Mouse (Mus musculus): Measurements from ENCODE around the gene Olfml2b. TPM values are rescaled to one million over a fixed set of nuclear protein-coding genes. Genes with fewer than 3 reads are reported as not detected.

Olfml2b gene
- total and polyA plus RNA-seq, 3 experiments: not detected

GRCm38 (mm10) chr1:170656518-170657227, 12.3 kb downstream of the Olfml2b start:
- no peak overlapping the region for H3K4me3 ChIP-seq (ENCODE audit: control insufficient read depth in 1 of 2, insufficient read depth in 1 of 2, low read depth in 2 of 2, low read length in 2 of 2)
- H3K9me3 ChIP-seq (replicated peaks; ENCODE audit: insufficient read depth, low read length): no peaks in the 10 kb centered on the region
- H3K27ac ChIP-seq (ENCODE audit: control insufficient read depth, low read depth, low read length): no peak overlapping the region
- TF ChIP-seq TBP (IDR thresholded peaks at IDR 0.05; ENCODE audit: low read depth, low read length) (no peak), MYC (IDR thresholded peaks at IDR 0.05; ENCODE audit: low read depth, low read length) (no peak), NELFE (IDR thresholded peaks at IDR 0.05; ENCODE audit: low read depth, low read length) (no peak), ZKSCAN1 (IDR thresholded peaks at IDR 0.05; ENCODE audit: low read depth, low read length) (no peak), ZNF384 (IDR thresholded peaks at IDR 0.05; ENCODE audit: low read depth, low read length) (no peak), EP300 (IDR thresholded peaks at IDR 0.05; ENCODE audit: low read depth in 1 of 2, low read length in 2 of 2) (no peak), GABPA (IDR thresholded peaks at IDR 0.05; ENCODE audit: low read depth, low read length) (no peak), ELF1 (IDR thresholded peaks at IDR 0.05; ENCODE audit: low read depth, low read length) (no peak), RAD21 (IDR thresholded peaks at IDR 0.05; ENCODE audit: low read depth, low read length) (no peak), POLR2AphosphoS2 (IDR thresholded peaks at IDR 0.05; ENCODE audit: low read length) (no peak), NRF1 (IDR thresholded peaks at IDR 0.05; ENCODE audit: insufficient read depth, low read depth, low read length, poor library complexity, severe bottlenecking) (no peak), MYB (IDR thresholded peaks at IDR 0.05; ENCODE audit: low read depth, low read length) (no peak), SMC3 (IDR thresholded peaks at IDR 0.05; ENCODE audit: low read depth, low read length) (no peak), RCOR1 (IDR thresholded peaks at IDR 0.05; ENCODE audit: low read depth, low read length) (no peak), MEF2A (IDR thresholded peaks at IDR 0.05; ENCODE audit: extremely low read depth, insufficient replicate concordance, low read depth, low read length, poor library complexity, severe bottlenecking) (no peak), BHLHE40 (IDR thresholded peaks at IDR 0.05; ENCODE audit: borderline replicate concordance, low read depth, low read length) (no peak)
- H3K79me2 ChIP-seq (ENCODE audit: control insufficient read depth, insufficient read depth, low read length, poor library complexity): no peaks in the 10 kb centered on the region
- H3K4me1 ChIP-seq (ENCODE audit: control insufficient read depth in 1 of 2, insufficient read depth in 2 of 2, low read length in 2 of 2): no peaks in the 10 kb centered on the region
- DNase-seq (ENCODE audit: low read depth, low spot score): no peak
- H3K9ac ChIP-seq (ENCODE audit: control insufficient read depth, low read depth, low read length, poor library complexity, severe bottlenecking): no peak overlapping the region
- H3K36me3 ChIP-seq (ENCODE audit: control insufficient read depth in 1 of 2, insufficient read depth in 2 of 2, low read length in 2 of 2): no peaks in the 10 kb centered on the region
- H3K27me3 ChIP-seq (ENCODE audit: control insufficient read depth in 1 of 2, insufficient read depth in 2 of 2, low read length in 2 of 2): 0 out of 4 replicates have a peak, but pooled peaks cover 0 to 1% of the 10 kb centered on the region in 2 experiments

GRCm38 (mm10) chr1:170657228-170657521, 12.8 kb downstream of the Olfml2b start:
- no peaks in the 10 kb centered on the region for H3K27me3 ChIP-seq (ENCODE audit: control insufficient read depth in 1 of 2, insufficient read depth in 2 of 2, low read length in 2 of 2)

More at GRCm38 (mm10) chr1:170657228-170657521, 12.8 kb downstream of the Olfml2b start:
- H3K4me1 ChIP-seq (ENCODE audit: control insufficient read depth in 1 of 2, insufficient read depth in 2 of 2, low read length in 2 of 2): no peaks in the 10 kb centered on the region
- no peak overlapping the region for H3K27ac ChIP-seq (ENCODE audit: control insufficient read depth, low read depth, low read length)
- no peak overlapping the region for H3K9ac ChIP-seq (ENCODE audit: control insufficient read depth, low read depth, low read length, poor library complexity, severe bottlenecking)
- H3K9me3 ChIP-seq (replicated peaks; ENCODE audit: insufficient read depth, low read length): no peaks in the 10 kb centered on the region
- no peaks in the 10 kb centered on the region for H3K36me3 ChIP-seq (ENCODE audit: control insufficient read depth in 1 of 2, insufficient read depth in 2 of 2, low read length in 2 of 2)
- no peaks in the 10 kb centered on the region for H3K79me2 ChIP-seq (ENCODE audit: control insufficient read depth, insufficient read depth, low read length, poor library complexity)
- TF ChIP-seq MAZ (IDR thresholded peaks at IDR 0.05; ENCODE audit: low read depth, low read length) (no peak), USF1 (IDR thresholded peaks at IDR 0.05; ENCODE audit: low read depth, low read length) (no peak), MXI1 (IDR thresholded peaks at IDR 0.05; ENCODE audit: low read depth, low read length) (no peak), POLR2AphosphoS5 (IDR thresholded peaks at IDR 0.05; ENCODE audit: borderline replicate concordance, low read depth, low read length) (no peak), MAFK (IDR thresholded peaks at IDR 0.05; ENCODE audit: borderline replicate concordance, low read depth, low read length) (no peak), SMC3 (IDR thresholded peaks at IDR 0.05; ENCODE audit: low read depth, low read length) (no peak), MYC (IDR thresholded peaks at IDR 0.05; ENCODE audit: low read depth, low read length) (no peak), ETS1 (IDR thresholded peaks at IDR 0.05; ENCODE audit: low read depth, low read length) (no peak), SIN3A (IDR thresholded peaks at IDR 0.05; ENCODE audit: low read length) (no peak), ZNF384 (IDR thresholded peaks at IDR 0.05; ENCODE audit: low read depth, low read length) (no peak), CTCF (IDR thresholded peaks at IDR 0.05 in 2 of 3, conservative IDR thresholded peaks at IDR 0.05 in 1 of 3; ENCODE audit: control insufficient read depth in 1 of 3, insufficient read depth in 1 of 3, low read depth in 2 of 3, low read length in 3 of 3, poor library complexity in 1 of 3, severe bottlenecking in 1 of 3) (no peak), HCFC1 (IDR thresholded peaks at IDR 0.05; ENCODE audit: low read depth, low read length) (no peak), ZMIZ1 (IDR thresholded peaks at IDR 0.05; ENCODE audit: low read depth, low read length) (no peak), BHLHE40 (IDR thresholded peaks at IDR 0.05; ENCODE audit: borderline replicate concordance, low read depth, low read length) (no peak), MEF2A (IDR thresholded peaks at IDR 0.05; ENCODE audit: extremely low read depth, insufficient replicate concordance, low read depth, low read length, poor library complexity, severe bottlenecking) (no peak), ZC3H11A (IDR thresholded peaks at IDR 0.05; ENCODE audit: low read depth, low read length) (no peak), RCOR1 (IDR thresholded peaks at IDR 0.05; ENCODE audit: low read depth, low read length) (no peak), CHD1 (IDR thresholded peaks at IDR 0.05; ENCODE audit: low read depth, low read length) (no peak), TAL1 (IDR thresholded peaks at IDR 0.05; ENCODE audit: low read length) (no peak), USF2 (IDR thresholded peaks at IDR 0.05; ENCODE audit: borderline replicate concordance in 1 of 2, insufficient read depth in 1 of 2, low read depth in 1 of 2, low read length in 2 of 2) (no peak)
- DNase-seq (ENCODE audit: low read depth, low spot score): no peak
- H3K4me3 ChIP-seq (ENCODE audit: control insufficient read depth in 1 of 2, insufficient read depth in 1 of 2, low read depth in 2 of 2, low read length in 2 of 2): no peak overlapping the region
